Mouse (Mus musculus) liver (tissue): ENCODE measurements around the gene 6030445D17Rik.

ENCODE experiments used
- DNase-seq: peaks from one replicate; pipeline ENCODE4 v3.0.0-alpha.2; 2020; ENCODE audit warnings: mixed read lengths

Gene 6030445D17Rik

GRCm38 (mm10) chr4:136462086-136462838 lies at the start of gene 6030445D17Rik:
Gene 6030445D17Rik (plus strand): TSS chr4:136462250.
- DNase-seq, result peak; percentile 63

DNA sequence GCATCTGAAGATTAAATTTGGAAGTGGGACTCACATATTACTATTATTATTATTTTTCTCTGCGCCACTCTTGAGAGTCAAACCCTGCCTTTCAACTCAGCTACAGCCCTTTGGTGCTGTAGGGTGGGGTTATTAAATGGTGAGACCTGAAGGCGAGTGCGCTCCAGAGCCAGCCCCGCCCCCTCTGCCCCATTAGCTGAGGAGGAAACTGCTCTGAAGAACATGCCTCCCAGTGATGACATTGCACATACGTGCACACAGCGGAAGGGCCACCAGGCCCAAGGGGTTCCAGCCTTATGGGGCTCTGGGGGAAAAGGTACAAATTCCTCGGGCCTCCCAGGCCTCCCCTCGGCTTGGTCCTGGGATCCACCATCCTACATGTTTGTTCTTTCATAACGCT lies 46.6 kb upstream of the 6030445D17Rik start:
- no peak for DNase-seq

- DNase-seq, result no peak
Observed at GRCm38 (mm10) chr4:136418962-136419361, 43.1 kb upstream of the 6030445D17Rik start.

- no peak for DNase-seq
Observed at GRCm38 (mm10) chr4:136419386-136419785, 42.7 kb upstream of the 6030445D17Rik start.

GRCm38 (mm10) chr4:136423224-136423623 lies 38.8 kb upstream of the 6030445D17Rik start, which contains the start of gene Htr1d:
Gene Htr1d (plus strand): TSS chr4:136423524.
- no peak for DNase-seq

- DNase-seq, result no peak
Observed at GRCm38 (mm10) chr4:136424120-136424999, 37.7 kb upstream of the 6030445D17Rik start.

GRCm38 (mm10) chr4:136425000-136425288 lies 37.1 kb upstream of the 6030445D17Rik start:
- no peak for DNase-seq

GRCm38 (mm10) chr4:136430609-136431375 lies 31.3 kb upstream of the 6030445D17Rik start:
- DNase-seq, result no peak

- DNase-seq, result peak; percentile 54
Observed at GRCm38 (mm10) chr4:136431376-136431693, 30.7 kb upstream of the 6030445D17Rik start.

- DNase-seq, result no peak
Observed at GRCm38 (mm10) chr4:136434029-136434428, 28.0 kb upstream of the 6030445D17Rik start.

DNA sequence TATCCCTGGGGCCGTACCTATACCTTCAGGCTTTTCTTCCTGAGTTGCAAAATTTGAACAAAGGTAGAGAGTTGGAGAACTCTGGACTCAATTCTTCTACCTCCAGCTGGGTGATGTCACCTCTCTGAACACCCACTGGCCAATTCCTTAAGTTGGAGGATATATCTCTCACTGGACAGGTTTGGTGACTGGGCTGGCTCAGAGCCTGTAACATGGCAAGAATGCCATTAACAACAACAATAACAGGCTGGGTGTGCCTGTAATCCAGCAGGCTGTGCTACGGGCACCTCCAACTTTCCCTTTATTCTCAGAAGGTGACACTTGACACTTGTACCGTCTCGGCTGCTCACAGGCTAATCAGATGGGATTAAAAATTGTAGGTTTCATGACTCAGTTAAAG lies 22.9 kb upstream of the 6030445D17Rik start:
- DNase-seq, result no peak

- no peak for DNase-seq
Observed at GRCm38 (mm10) chr4:136441354-136442043, 20.6 kb upstream of the 6030445D17Rik start.

DNA sequence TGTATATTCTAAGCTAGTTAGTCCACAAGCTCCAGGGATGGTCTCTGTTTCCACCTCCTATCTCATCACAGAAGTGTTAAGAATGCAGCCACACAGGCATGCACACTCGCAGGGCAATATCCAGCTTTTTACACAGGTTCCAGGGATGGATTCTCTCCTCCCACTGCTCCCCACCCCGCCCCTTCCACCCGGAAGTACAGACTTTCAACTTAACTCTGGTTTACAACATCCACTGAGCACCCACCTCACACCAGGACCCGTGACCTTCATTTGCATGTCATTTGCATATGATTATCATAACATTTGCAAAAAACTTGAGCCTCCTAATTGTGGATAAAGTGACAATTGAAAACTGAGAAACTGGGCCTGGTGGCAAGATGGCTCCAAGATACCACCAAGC lies 17.5 kb upstream of the 6030445D17Rik start:
- DNase-seq, result no peak

- no peak for DNase-seq
Observed at GRCm38 (mm10) chr4:136449795-136450194, 12.3 kb upstream of the 6030445D17Rik start.

DNA sequence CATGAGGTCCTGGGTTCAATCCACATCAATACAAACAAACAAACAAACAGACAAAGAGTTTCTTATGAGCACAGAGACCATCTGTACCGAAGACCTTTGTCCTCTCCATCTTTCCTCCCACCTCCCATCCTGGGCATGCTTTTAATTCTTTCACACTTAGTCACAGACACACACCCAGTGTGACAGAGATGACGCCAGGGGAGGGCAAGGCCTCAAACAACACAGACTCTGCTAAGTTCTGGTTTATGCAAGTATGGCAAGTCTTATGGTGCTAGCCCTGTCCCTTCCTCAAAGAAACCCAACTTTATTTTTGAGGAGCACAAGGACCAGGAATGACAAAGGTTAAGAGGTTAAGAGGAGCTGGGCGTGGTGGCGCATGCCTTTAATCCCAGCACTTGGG lies 11.8 kb upstream of the 6030445D17Rik start:
- no peak for DNase-seq

DNA sequence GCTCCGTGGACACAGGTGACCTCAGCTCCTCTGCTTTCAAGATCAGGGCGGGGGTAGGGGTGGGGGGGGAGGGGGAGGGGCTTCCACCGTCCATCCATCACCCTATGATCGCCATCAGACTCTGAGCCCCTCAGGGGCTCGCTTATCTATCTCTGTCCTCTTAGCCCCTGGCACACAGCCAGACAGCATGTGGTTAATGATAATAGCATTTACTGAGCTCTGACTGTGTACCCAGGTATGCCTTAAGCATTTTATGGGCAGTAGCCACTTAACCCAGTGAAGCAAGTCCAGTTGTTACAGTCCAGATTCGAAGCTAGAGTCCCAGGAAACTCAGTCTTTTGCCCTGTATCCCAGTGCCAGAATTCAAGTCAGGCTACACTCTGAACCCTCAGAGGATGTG lies 10.5 kb upstream of the 6030445D17Rik start:
- peak; percentile 50 for DNase-seq

DNA sequence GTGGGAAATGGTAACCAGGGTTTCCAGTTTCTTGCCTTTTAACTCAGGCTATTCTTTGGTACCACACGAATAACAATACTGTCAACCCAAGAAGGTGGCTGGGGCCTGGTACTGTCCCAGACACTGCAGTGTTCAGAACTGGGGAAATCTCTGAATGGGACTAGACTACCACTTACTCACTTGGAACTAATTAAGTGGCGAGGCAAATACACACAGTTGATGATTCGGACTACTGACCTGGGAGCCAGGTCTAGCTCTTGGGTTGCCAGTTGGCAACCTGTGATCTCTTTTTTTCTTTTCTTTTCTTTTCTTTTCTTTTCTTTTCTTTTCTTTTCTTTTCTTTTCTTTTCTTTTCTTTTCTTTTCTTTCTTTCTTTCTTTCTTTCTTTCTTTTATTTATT lies 9.8 kb upstream of the 6030445D17Rik start:
- DNase-seq, result no peak

- peak; percentile 33 for DNase-seq
Observed at GRCm38 (mm10) chr4:136452792-136453191, 9.3 kb upstream of the 6030445D17Rik start.

DNA sequence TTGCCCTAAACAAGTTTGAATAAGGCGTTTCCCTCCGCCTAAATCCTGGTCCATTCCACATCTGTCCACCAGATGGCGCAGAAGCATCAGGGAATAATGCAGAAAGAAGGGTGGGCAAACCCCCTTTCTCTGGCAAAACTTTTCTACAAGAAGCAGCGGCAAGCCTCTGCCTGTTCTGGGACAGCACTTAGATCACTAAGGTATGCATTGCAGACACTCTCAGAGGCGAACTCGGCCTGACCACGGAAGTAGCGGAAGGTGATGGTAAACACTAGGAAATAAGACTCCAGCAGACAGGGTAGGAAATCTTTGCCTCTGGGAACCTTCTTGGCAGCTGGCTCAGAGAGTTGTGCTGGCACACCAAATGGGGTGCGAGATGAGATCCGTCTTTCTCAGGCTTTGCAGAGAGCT lies 7.2 kb upstream of the 6030445D17Rik start:
- DNase-seq, result peak; percentile 71

- DNase-seq, result no peak
Observed at GRCm38 (mm10) chr4:136456516-136457218, 5.4 kb upstream of the 6030445D17Rik start.

DNA sequence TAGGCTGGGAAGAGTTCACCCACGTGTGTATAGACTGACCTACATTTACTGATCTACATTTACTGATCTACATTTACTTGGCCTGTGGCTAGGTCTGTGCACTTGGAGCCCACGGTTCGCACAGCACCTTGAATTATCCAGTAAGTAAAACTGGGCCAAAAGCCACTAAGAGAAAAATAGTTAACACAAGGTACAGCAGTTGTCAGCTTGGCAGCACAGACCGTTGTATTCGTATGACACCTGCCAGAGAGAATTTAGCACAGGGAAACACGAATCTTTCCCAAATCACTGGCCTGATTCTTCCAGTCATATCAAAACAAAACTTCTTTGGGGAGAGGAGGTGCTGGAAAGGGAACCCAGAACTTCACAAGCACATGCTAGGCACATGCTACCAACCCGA lies 3.8 kb upstream of the 6030445D17Rik start:
- DNase-seq, result no peak

GRCm38 (mm10) chr4:136459210-136459609 lies 2.8 kb upstream of the 6030445D17Rik start:
- DNase-seq, result no peak
